Mouse (Mus musculus) Patski (cell line): ENCODE data around the gene Keg1. TPM values are rescaled to one million over a fixed set of nuclear protein-coding genes. Genes with fewer than 3 reads are reported as not detected.
"Not testable (repeated sequence)": the region's sequence is repeated elsewhere in the genome, so short reads cannot be mapped to it uniquely, and the experiment has no call there.

Experiments
- ATAC-seq: fragments of 100-300 bp; one replicate; pipeline ENCODE4 v1.8.0; 2021
- CTCF ChIA-PET: fragments of 350-600 bp; sonication (Branson Sonifier 250); formaldehyde crosslinking; loops from one replicate; lab custom pipeline; 2022; ENCODE audit warnings: inconsistent platforms; lab: Charles Lee
- POLR2A ChIA-PET: fragments of 350-600 bp; sonication (Branson Sonifier 250); formaldehyde crosslinking; loops from one replicate; lab custom pipeline; 2022; ENCODE audit warnings: antibody characterized with exemption, inconsistent platforms; lab: Charles Lee
- DNase-seq: peaks from one replicate; pipeline ENCODE4 v3.0.0-alpha.2; 2011; ENCODE audit warnings: low read depth, low spot score
- H3K27me3 ChIP-seq: fragments of 371-371 bp; one replicate; pipeline ENCODE4 v1.5.1; 2021
- CTCF ChIP-seq: fragments of 100-300 bp; IDR thresholded peaks from one replicate; pipeline ENCODE4 v1.5.1; 2021
- in situ Hi-C: fragments of 300-500 bp; cut with MboI; formaldehyde crosslinking; loops from 3 replicates; pipeline ENCODE4 v1.11.1; 2018; ENCODE audit warnings: low pct_unique_long_range_greater_than_20kb, mixed read lengths
- polyA plus RNA-seq: library from polyadenylated mRNA; unstranded; gene quantifications from one replicate; pipeline ENCODE4 v1.2.3, GENCODE M21; 2021

Keg1 gene
- 0.81 TPM for polyA plus RNA-seq

- in situ Hi-C loops = no loop called here
- no peak for TF ChIP-seq CTCF
- ChIA-PET POLR2A (no interaction called here), CTCF (interaction anchor here (1.0 to 2.6 kb wide), 2 partner anchors 13 to 99 kb away, joined by 4 to 8 read pairs; no protein-coding TSS in a partner anchor)
- no peak for ATAC-seq
- peaks cover 3% of the 10 kb centered on the region for H3K27me3 ChIP-seq
- no peak for DNase-seq
Measured at GRCm38 (mm10) chr19:12695590-12695989, at the start of gene Keg1. Keg1 (plus strand) TSS chr19:12695786.

- no peak for DNase-seq
- ChIA-PET CTCF (interaction anchor here (0.8 to 1.7 kb wide), 4 partner anchors 12 to 52 kb away, joined by 3 to 7 read pairs (median 4); no protein-coding TSS in a partner anchor), POLR2A (no interaction called here)
Measured at GRCm38 (mm10) chr19:12649511-12649910, 46.1 kb upstream of the Keg1 start.

GRCm38 (mm10) chr19:12666156-12666555 lies 29.4 kb upstream of the Keg1 start:
- in situ Hi-C loops = no loop called here
- no peak for TF ChIP-seq CTCF
- DNase-seq (no peak), ATAC-seq (no peak)
- POLR2A ChIA-PET = no interaction called here
- no peaks in the 10 kb centered on the region for H3K27me3 ChIP-seq
- CTCF ChIA-PET = interaction anchor here (1.1 to 1.8 kb wide), 2 partner anchors 9 to 36 kb away, joined by 3 to 5 read pairs; no protein-coding TSS in a partner anchor

More at GRCm38 (mm10) chr19:12649511-12649910, 46.1 kb upstream of the Keg1 start:
- TF ChIP-seq CTCF = no peak
- no peaks in the 10 kb centered on the region for H3K27me3 ChIP-seq
- no peak for ATAC-seq
- in situ Hi-C loops = no loop called here

GRCm38 (mm10) chr19:12668601-12669000 lies 27.0 kb upstream of the Keg1 start:
- DNase-seq, ATAC-seq, in situ Hi-C loops, POLR2A ChIA-PET, H3K27me3 ChIP-seq: not testable (repeated sequence)
- CTCF ChIA-PET = interaction anchor here (1.8 kb wide), 1 partner anchor 8 kb away, joined by 4 read pairs; no protein-coding TSS in a partner anchor

- ChIA-PET POLR2A (interaction anchor here (0.6 kb wide), 2 partner anchors 8 to 18 kb away, joined by 3 read pairs; no protein-coding TSS in a partner anchor), CTCF (interaction anchor here (1.8 kb wide), 1 partner anchor 10 kb away, joined by 4 read pairs; no protein-coding TSS in a partner anchor)
- in situ Hi-C loops = no loop called here
- no peak for ATAC-seq
- no peak for DNase-seq
- peaks cover 3% of the 10 kb centered on the region for H3K27me3 ChIP-seq
- no peak for TF ChIP-seq CTCF
Measured at GRCm38 (mm10) chr19:12670139-12670538, 25.4 kb upstream of the Keg1 start, which contains the start of gene Olfr1442. Olfr1442 (plus strand) TSS chr19:12670439.

- POLR2A ChIA-PET = interaction anchor here (1.7 kb wide), 1 partner anchor 11 kb away, joined by 3 read pairs; no protein-coding TSS in a partner anchor
- no peak for ATAC-seq
- TF ChIP-seq CTCF = no peak
Measured at GRCm38 (mm10) chr19:12671051-12671450, 24.5 kb upstream of the Keg1 start.

GRCm38 (mm10) chr19:12677812-12678211 lies 17.8 kb upstream of the Keg1 start, which contains the start of gene Olfr1443:
Olfr1443 (plus strand) TSS chr19:12678112.
- no peak for TF ChIP-seq CTCF
- in situ Hi-C loops = no loop called here
- POLR2A ChIA-PET = interaction anchor here (0.6 to 0.7 kb wide), 2 partner anchors 21 to 668 kb away, joined by 3 to 8 read pairs; no protein-coding TSS in a partner anchor

More at GRCm38 (mm10) chr19:12671051-12671450, 24.5 kb upstream of the Keg1 start:
- no peak for DNase-seq
- CTCF ChIA-PET = no interaction called here
- in situ Hi-C loops = no loop called here
- peaks cover 3% of the 10 kb centered on the region for H3K27me3 ChIP-seq

GRCm38 (mm10) chr19:12684638-12685037 lies 10.9 kb upstream of the Keg1 start:
- in situ Hi-C loops = no loop called here
- peak; percentile 31 for DNase-seq
- CTCF ChIA-PET = no interaction called here
- no peak for TF ChIP-seq CTCF
- POLR2A ChIA-PET = no interaction called here
- peak; percentile 62 for ATAC-seq
- no peaks in the 10 kb centered on the region for H3K27me3 ChIP-seq

More at GRCm38 (mm10) chr19:12677812-12678211, 17.8 kb upstream of the Keg1 start, which contains the start of gene Olfr1443:
- H3K27me3 ChIP-seq = no peaks in the 10 kb centered on the region
- DNase-seq (no peak), ATAC-seq (no peak)
- CTCF ChIA-PET = interaction anchor here (1.2 to 1.3 kb wide), 2 partner anchors 10 to 15 kb away, joined by 3 read pairs; no protein-coding TSS in a partner anchor

GRCm38 (mm10) chr19:12685231-12685630 lies 10.4 kb upstream of the Keg1 start:
- ATAC-seq (no peak), DNase-seq (no peak)
- CTCF ChIA-PET = no interaction called here
- in situ Hi-C loops = no loop called here
- POLR2A ChIA-PET = no interaction called here
- no peaks in the 10 kb centered on the region for H3K27me3 ChIP-seq
- no peak for TF ChIP-seq CTCF

GRCm38 (mm10) chr19:12696221-12696620 lies 635 bp downstream of the Keg1 start:
- H3K27me3 ChIP-seq = peaks cover 3% of the 10 kb centered on the region
- in situ Hi-C loops = no loop called here
- ATAC-seq = no peak
- POLR2A ChIA-PET = no interaction called here
- no peak for TF ChIP-seq CTCF
- no peak for DNase-seq
- CTCF ChIA-PET = interaction anchor here (1.0 to 2.6 kb wide), 2 partner anchors 12 to 99 kb away, joined by 4 to 8 read pairs; no protein-coding TSS in a partner anchor

GRCm38 (mm10) chr19:12708458-12708857 lies 12.9 kb downstream of the Keg1 start:
- ChIA-PET POLR2A (interaction anchor here (0.6 kb wide), 1 partner anchor 16 kb away, joined by 3 read pairs; no protein-coding TSS in a partner anchor), CTCF (interaction anchor here (0.9 to 4.9 kb wide), 7 partner anchors 9 to 98 kb away, joined by 3 to 24 read pairs (median 3); partner anchors contain the start of gene Keg1)
- DNase-seq (no peak), ATAC-seq (no peak)
- in situ Hi-C loops = no loop called here
- no peaks in the 10 kb centered on the region for H3K27me3 ChIP-seq
- no peak for TF ChIP-seq CTCF
